ENCODE assay signal across 8 mouse cellular contexts in the genomic region with DNA sequence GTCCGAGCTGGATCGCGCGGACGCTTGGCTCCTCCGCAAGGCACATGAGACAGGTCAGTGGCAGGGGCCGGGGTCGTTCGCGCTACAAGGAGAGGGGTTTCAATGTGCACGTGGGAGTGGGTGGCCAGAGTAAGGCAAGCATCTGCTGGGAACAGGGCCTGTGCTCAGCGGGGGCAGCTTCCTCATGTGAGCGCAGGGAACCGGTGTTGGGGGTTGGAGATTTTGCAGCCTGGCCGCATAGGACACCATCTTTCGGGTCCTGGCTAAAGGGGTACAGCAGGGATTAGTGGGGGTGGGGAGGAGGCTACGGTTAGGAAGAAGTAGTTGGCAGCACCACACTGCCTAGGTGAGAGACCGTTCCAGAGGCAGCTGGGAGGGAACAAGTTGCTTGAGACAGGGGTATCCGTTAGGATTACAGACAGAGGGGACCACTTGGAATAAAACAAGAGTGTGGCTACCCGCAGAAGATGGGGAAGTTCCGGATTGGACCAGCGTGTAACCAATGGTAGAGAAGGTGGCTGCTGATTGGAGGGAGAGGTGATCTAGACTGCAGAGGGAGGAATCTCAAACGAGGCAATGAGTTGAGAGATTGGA. TPM values are rescaled to one million over a fixed set of nuclear protein-coding genes. Genes with fewer than 3 reads are reported as not detected.
DNase-seq lines count a peak whose midpoint lies in the region; ATAC-seq and TF ChIP-seq lines count a peak whose summit lies in the region.

No protein-coding gene starts in this region.

- H3K4me3 ChIP-seq in gastrocnemius, adult 2 months, result peak overlapping the region; percentile 89
- H3K4me3 ChIP-seq in forebrain, embryonic 16.5 days (replicated peaks; ENCODE audit: low read length), result peak overlapping the region; percentile 80
- peak overlapping the region; percentile 89 for H3K4me3 ChIP-seq in hindbrain, embryonic 16.5 days (ENCODE audit: low read length)

- H3K36me3 ChIP-seq in forebrain, embryonic 16.5 days (ENCODE audit: control insufficient read depth, insufficient read depth), result peaks cover 4% of the 10 kb centered on the region
- no peaks in the 10 kb centered on the region for H3K36me3 ChIP-seq in hindbrain, embryonic 16.5 days (ENCODE audit: control insufficient read depth, insufficient read depth, low read length)

- peak; percentile 71 for ATAC-seq in forebrain, embryonic 16.5 days
- peak; percentile 79 for ATAC-seq in hindbrain, embryonic 16.5 days

- peak overlapping the region; percentile 75 for H3K9ac ChIP-seq in forebrain, embryonic 16.5 days (replicated peaks; ENCODE audit: low read depth, low read length)
- peak overlapping the region; percentile 84 for H3K9ac ChIP-seq in hindbrain, embryonic 16.5 days (ENCODE audit: low read depth, low read length)

- peak overlapping the region; percentile 87 for H3K27ac ChIP-seq in gastrocnemius, adult 2 months
- H3K27ac ChIP-seq in forebrain, embryonic 16.5 days (ENCODE audit: low read length), result peak overlapping the region; percentile 77
- H3K27ac ChIP-seq in hindbrain, embryonic 16.5 days (ENCODE audit: low read depth, low read length), result peak overlapping the region; percentile 79

- no peaks in the 10 kb centered on the region for H3K9me3 ChIP-seq in forebrain, embryonic 16.5 days (ENCODE audit: control insufficient read depth, low read length)
- H3K9me3 ChIP-seq in hindbrain, embryonic 16.5 days (ENCODE audit: control insufficient read depth, low read length), result no peaks in the 10 kb centered on the region

- peak; percentile 56 for DNase-seq in gastrocnemius, adult 2 months
- DNase-seq in gastrocnemius, postnatal 4 days (ENCODE audit: low spot score in 2 of 2), result no peak
- DNase-seq in cerebellum, adult 18-20 months, result peak; percentile 62 to 72
- peak; percentile 59 for DNase-seq in left cerebral cortex, adult 11 months (ENCODE audit: low spot score)
- DNase-seq in lung, postnatal 25 days (ENCODE audit: low spot score), result peak; percentile 37
- DNase-seq in skeletal muscle tissue, adult 2 months (ENCODE audit: low read depth, low spot score), result peak; percentile 30

- H3K4me2 ChIP-seq in forebrain, embryonic 16.5 days (ENCODE audit: low read length), result peak overlapping the region; percentile 91
- peak overlapping the region; percentile 95 for H3K4me2 ChIP-seq in hindbrain, embryonic 16.5 days (ENCODE audit: low read length)

- H3K4me1 ChIP-seq in forebrain, embryonic 16.5 days (replicated peaks; ENCODE audit: control insufficient read depth, insufficient read depth, low read length), result peaks cover 7% of the 10 kb centered on the region; the same call in 1 of the 2 replicates
- H3K4me1 ChIP-seq in hindbrain, embryonic 16.5 days (ENCODE audit: control insufficient read depth, insufficient read depth, low read depth, low read length), result peaks cover 7% of the 10 kb centered on the region

- TF ChIP-seq CTCF in gastrocnemius, adult 2 months (IDR thresholded peaks at IDR 0.05), result no peak

- intact Hi-C loops in gastrocnemius, adult 2 months (cut with DNase I), result no loop called here

- H3K27me3 ChIP-seq in forebrain, embryonic 16.5 days (replicated peaks; ENCODE audit: control insufficient read depth, insufficient read depth, low read length), result no peaks in the 10 kb centered on the region
- H3K27me3 ChIP-seq in hindbrain, embryonic 16.5 days (replicated peaks; ENCODE audit: control insufficient read depth, insufficient read depth, low read length), result no peaks in the 10 kb centered on the region

- under 1% methylated on average over 23 of the region's 23 CpGs for WGBS in forebrain, embryonic 16.5 days
- under 1% methylated on average over 23 of the region's 23 CpGs for WGBS in hindbrain, embryonic 16.5 days

RNA-seq across cellular contexts. Expression of a gene that starts 0.6 kb away (rescaled TPM):
- total RNA-seq in gastrocnemius, adult 2 months (2021), result 10 to 100 TPM; 49.2 to 50.0 TPM
- total RNA-seq in gastrocnemius, postnatal 4 days (2021), result 10 to 100 TPM; 21.1 to 27.2 TPM
- polyA plus RNA-seq in forebrain, embryonic 16.5 days (2015; fragmentation: Nextera tagmentation; extraction: Ambion mirVana), result 65.1 and 66.7 TPM in 2 replicates
- polyA plus RNA-seq in hindbrain, embryonic 16.5 days (2015; fragmentation: Nextera tagmentation; extraction: Ambion mirVana), result 77.0 and 86.9 TPM in 2 replicates

RNA-seq across cellular contexts. Expression of a gene that starts 24.3 kb away (rescaled TPM):
- total RNA-seq in gastrocnemius, adult 2 months (2021), result not detected
- total RNA-seq in gastrocnemius, postnatal 4 days (2021), result not detected
- 7.6 and 8.2 TPM in 2 replicates for polyA plus RNA-seq in forebrain, embryonic 16.5 days (2015; fragmentation: Nextera tagmentation; extraction: Ambion mirVana)
- 5.4 and 6.3 TPM in 2 replicates for polyA plus RNA-seq in hindbrain, embryonic 16.5 days (2015; fragmentation: Nextera tagmentation; extraction: Ambion mirVana)

RNA-seq across cellular contexts. Expression of a gene that starts 52.5 kb away (rescaled TPM):
- total RNA-seq in gastrocnemius, adult 2 months (2021), result 10 to 100 TPM; 29.9 to 32.0 TPM
- total RNA-seq in gastrocnemius, postnatal 4 days (2021), result 10 to 100 TPM; 49.3 to 51.8 TPM
- 18.6 and 19.3 TPM in 2 replicates for polyA plus RNA-seq in forebrain, embryonic 16.5 days (2015; fragmentation: Nextera tagmentation; extraction: Ambion mirVana)
- 11.7 and 13.4 TPM in 2 replicates for polyA plus RNA-seq in hindbrain, embryonic 16.5 days (2015; fragmentation: Nextera tagmentation; extraction: Ambion mirVana)

Comparison
In these comparisons a context has a peak if more than half of its experiments do, and no peak if none do; other contexts are left out.
1. DNase-seq: peak in gastrocnemius, adult 2 months (single experiment), cerebellum, adult 18-20 months (2 of 2), left cerebral cortex, adult 11 months (single experiment), lung, postnatal 25 days (single experiment) and skeletal muscle tissue, adult 2 months (single experiment); none in gastrocnemius, postnatal 4 days (0 of 2).
2. Peak in every context shown above with its lines, with median percentiles within 50 percentile points of each other: H3K27ac ChIP-seq and H3K4me3 ChIP-seq.